Mouse (Mus musculus) heart, adult 2 months (tissue): ENCODE results near the gene Selenos. TPM values are rescaled to one million over a fixed set of nuclear protein-coding genes. Genes with fewer than 3 reads are reported as not detected.
A peak's percentile ranks its signal among the peaks of the same experiment; 100 is the strongest.

Experiments used
- DNase-seq, 2 experiments: peaks; one replicate each; pipeline ENCODE4 v3.0.0; 2021
- H3K27ac ChIP-seq: fragments of 200-600 bp; 2 replicates; pipeline ENCODE4 v1.8.1; 2022
- H3K27me3 ChIP-seq: fragments of 200-500 bp; 2 replicates; pipeline ENCODE4 v1.6.1; 2012; ENCODE audit warnings: mild to moderate bottlenecking, low read length, inconsistent platforms, mixed read lengths; ENCODE audit not compliant: control insufficient read depth, insufficient read depth
- H3K36me3 ChIP-seq: fragments of 200-500 bp; 2 replicates; pipeline ENCODE4 v1.6.1; 2012; ENCODE audit warnings: low read length, inconsistent platforms; ENCODE audit not compliant: control insufficient read depth, insufficient read depth
- H3K4me1 ChIP-seq: fragments of 200-500 bp; 2 replicates; pipeline ENCODE4 v1.6.1; 2011; ENCODE audit warnings: low read length; ENCODE audit not compliant: control insufficient read depth, insufficient read depth
- H3K4me3 ChIP-seq: fragments of 200-600 bp; 2 replicates; pipeline ENCODE4 v1.8.1; 2022
- H3K79me2 ChIP-seq: fragments of 200-500 bp; replicated peaks from 2 replicates; pipeline ENCODE4 v1.6.1; 2012; ENCODE audit warnings: mild to moderate bottlenecking, inconsistent platforms, low read length, moderate library complexity, mixed read lengths; ENCODE audit not compliant: control insufficient read depth, insufficient read depth
- H3K9ac ChIP-seq: fragments of 200-500 bp; 2 replicates; pipeline ENCODE4 v1.6.1; 2012; ENCODE audit warnings: low read depth, mild to moderate bottlenecking, control low read depth, inconsistent platforms, low read length, mixed read lengths
- CTCF ChIP-seq: fragments of 200-600 bp; IDR thresholded peaks from 2 replicates; pipeline ENCODE4 v1.8.1; 2022; ENCODE audit warnings: antibody characterized with exemption, mild to moderate bottlenecking, moderate library complexity
- EP300 ChIP-seq: fragments of 200-500 bp; IDR thresholded peaks from 2 replicates; pipeline ENCODE4 v1.6.1; 2011; ENCODE audit warnings: low read depth, low read length, control low read depth; ENCODE audit not compliant: insufficient read depth
- POLR2A ChIP-seq: fragments of 200-500 bp; IDR thresholded peaks from 2 replicates; pipeline ENCODE4 v1.6.1; 2011; ENCODE audit warnings: mild to moderate bottlenecking, low read depth, low read length, control low read depth; ENCODE audit not compliant: insufficient read depth
- WGBS: fragments of 180-500 bp; shearing (Covaris S2); methylation state at CpG from one replicate; pipeline ENCODE4 v1.1.7; 2018; 5-methylcytosine and 5-hydroxymethylcytosine counted together
- intact Hi-C: fragments of 180-260 bp; cut with DNase I; formaldehyde crosslinking; loops from one replicate; pipeline ENCODE4 v1.15.1; 2025
- long read RNA-seq: library from polyadenylated mRNA; stranded (forward); transcript quantifications from one replicate; pipeline ENCODE4 v2.0.0, GENCODE M21; 2021
- polyA plus RNA-seq: library from polyadenylated mRNA; depleted of rRNA; stranded (reverse); fragments of >200 nt; gene quantifications from 2 replicates; pipeline ENCODE4 v1.2.3, GENCODE M21; 2012; rRNA removed
- total RNA-seq, 2 experiments: library from RNA; stranded (reverse); gene quantifications; 2 replicates each; pipeline ENCODE4 v1.2.3; 2021

Gene Selenos
- total RNA-seq (10 to 100 TPM; 34.1 to 43.7 TPM), polyA plus RNA-seq (32.5 and 43.5 TPM in 2 replicates)
- long read RNA-seq, transcript Selenos-201 (6 exons, 1,191 nt) = major isoform, 38 of 40 reads
- long read RNA-seq, partial matches to known transcripts = 0 of 40 reads
- long read RNA-seq, other reads (novel, unspliced or antisense) = 0 of 40 reads

DNA sequence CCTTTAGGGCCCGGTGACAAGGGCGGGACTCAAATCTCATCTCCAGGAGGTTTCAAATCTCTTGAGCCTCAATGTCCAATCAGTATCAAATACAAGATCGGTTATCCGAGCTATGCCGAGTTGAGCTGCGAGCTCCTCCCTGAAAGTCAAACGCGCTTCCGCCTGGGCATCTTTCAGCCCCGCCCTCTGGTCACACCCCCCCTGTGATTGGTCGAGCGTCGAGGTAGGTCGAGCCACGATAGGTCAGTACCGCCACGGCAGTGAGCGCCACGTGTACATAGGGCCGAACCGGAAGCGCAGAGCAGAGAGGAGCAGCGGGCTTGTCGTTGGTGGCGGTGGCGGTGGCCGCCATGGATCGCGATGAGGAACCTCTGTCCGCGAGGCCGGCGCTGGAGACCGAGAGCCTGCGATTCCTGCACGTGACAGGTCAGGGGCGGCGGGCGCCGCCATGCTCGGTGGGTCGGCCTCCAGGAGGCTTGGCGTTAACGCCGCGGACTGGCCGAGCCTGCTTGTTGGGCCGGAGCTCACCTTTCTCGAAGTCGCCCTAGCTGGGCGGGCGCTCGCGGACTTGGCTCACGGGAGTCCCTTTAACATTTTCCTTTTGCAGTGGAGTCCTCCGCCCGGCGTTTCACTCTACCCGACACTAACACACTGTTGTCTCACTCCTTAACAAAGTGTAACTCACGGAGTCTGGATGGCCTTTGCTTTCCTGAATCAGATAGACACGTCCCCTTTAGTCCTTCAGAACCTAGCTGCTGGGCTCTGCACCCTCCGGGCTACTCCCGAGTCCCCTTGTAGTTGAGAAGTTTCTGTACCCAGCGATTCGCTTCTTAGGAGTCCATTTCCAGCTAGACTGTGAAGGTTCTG is at the start of gene Selenos:
TSS of gene Selenos (plus strand) at position 286 of the 867 bp plus-strand sequence.
- Histone ChIP-seq H3K79me2 (no peaks in the 10 kb centered on the region), H3K4me3 (peak within 1 kb of the TSS; percentile 66), H3K4me1 (peaks cover 6% of the 10 kb centered on the region), H3K9ac (peak within 1 kb of the TSS; percentile 53), H3K27me3 (no peaks in the 10 kb centered on the region), H3K27ac (peak within 1 kb of the TSS; percentile 85), H3K36me3 (peaks cover 5% of the 10 kb centered on the region)
- TF ChIP-seq CTCF (no peak), EP300 (peak; percentile 82), POLR2A (peak; percentile 81)
- under 1% methylated on average over 65 of the region's 65 CpGs for WGBS
- intact Hi-C loops = no loop called here
- DNase-seq = peak; percentile 93 to 96

DNA sequence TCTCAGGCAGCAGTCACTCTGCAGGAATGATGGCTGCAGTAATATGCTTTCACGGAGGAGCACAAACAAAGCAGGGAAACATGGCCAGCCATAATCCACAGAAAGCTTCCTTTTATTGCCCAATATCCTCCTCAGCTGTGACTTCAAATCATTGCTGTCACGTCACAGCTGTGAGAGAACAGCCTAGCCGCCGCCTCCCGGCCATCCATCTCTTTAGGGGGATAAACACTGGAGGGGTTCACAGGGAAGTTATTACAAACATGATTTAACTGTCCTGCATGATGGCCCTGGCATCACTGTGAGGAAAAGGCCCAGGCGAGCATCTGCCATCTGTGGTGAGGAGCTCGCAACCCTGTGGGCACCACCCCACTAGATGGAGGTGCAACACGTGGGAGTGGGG is 42.6 kb upstream of the Selenos start:
- no peak overlapping the region for H3K4me3 ChIP-seq
- H3K9ac ChIP-seq = no peak overlapping the region
- H3K79me2 ChIP-seq = no peaks in the 10 kb centered on the region
- H3K4me1 ChIP-seq = no peaks in the 10 kb centered on the region
- no peak for DNase-seq
- WGBS = 68% methylated on average over 8 of the region's 8 CpGs
- H3K27me3 ChIP-seq = no peaks in the 10 kb centered on the region
- intact Hi-C loops = no loop called here
- H3K36me3 ChIP-seq = no peaks in the 10 kb centered on the region
- no peak overlapping the region for H3K27ac ChIP-seq
- no peak for TF ChIP-seq CTCF
- TF ChIP-seq POLR2A = no peak
- no peak for TF ChIP-seq EP300

DNA sequence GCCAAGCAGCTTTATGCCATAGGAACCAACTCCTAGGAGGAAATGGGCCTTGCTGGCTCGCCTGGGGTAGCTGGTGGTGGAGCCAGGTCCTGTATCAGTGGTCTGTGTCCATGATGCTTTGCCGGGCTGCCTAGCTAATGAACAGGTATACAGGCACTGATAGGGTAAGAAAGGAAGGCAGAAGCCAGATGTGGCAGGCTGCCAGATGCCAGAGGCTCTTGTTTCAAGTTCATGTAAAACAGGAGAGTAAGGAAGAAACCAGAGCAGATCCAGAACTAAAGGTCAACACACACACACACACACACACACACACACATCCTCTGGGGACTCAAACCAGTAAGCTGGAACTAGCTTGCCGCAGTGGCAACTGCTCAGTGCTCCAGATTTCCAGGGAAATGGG is 41.2 kb upstream of the Selenos start:
- TF ChIP-seq EP300 (no peak), CTCF (no peak), POLR2A (no peak)
- no peaks in the 10 kb centered on the region for H3K4me1 ChIP-seq
- H3K4me3 ChIP-seq = no peak overlapping the region
- no peaks in the 10 kb centered on the region for H3K79me2 ChIP-seq
- no peaks in the 10 kb centered on the region for H3K27me3 ChIP-seq
- H3K27ac ChIP-seq = no peak overlapping the region
- no peak overlapping the region for H3K9ac ChIP-seq
- H3K36me3 ChIP-seq = no peaks in the 10 kb centered on the region
- no peak for DNase-seq
- WGBS = 49% methylated on average over 3 of the region's 3 CpGs
- intact Hi-C loops = no loop called here

DNA sequence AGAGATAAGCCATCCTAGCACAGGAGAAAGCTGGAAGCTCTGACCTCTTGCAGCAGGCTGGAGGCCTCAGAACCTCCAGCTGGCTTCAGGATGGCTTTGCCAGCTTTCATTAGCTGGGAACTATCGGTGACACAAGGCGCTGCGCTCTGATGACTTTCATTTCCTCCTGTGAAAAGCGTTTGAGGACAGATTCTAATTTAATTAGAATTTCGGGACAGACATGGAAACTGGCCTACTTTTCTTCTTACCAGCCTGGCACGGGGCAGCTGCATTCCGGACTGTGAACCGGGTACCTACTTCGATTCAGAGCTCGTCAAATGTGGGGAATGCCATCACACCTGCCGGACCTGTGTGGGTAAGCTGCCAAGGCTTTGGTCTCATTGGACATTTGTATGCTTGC is 40.7 kb upstream of the Selenos start:
- TF ChIP-seq POLR2A (no peak), CTCF (no peak), EP300 (no peak)
- intact Hi-C loops = no loop called here
- Histone ChIP-seq H3K79me2 (no peaks in the 10 kb centered on the region), H3K4me1 (no peaks in the 10 kb centered on the region), H3K36me3 (no peaks in the 10 kb centered on the region), H3K27ac (no peak overlapping the region), H3K9ac (no peak overlapping the region), H3K4me3 (no peak overlapping the region), H3K27me3 (no peaks in the 10 kb centered on the region)
- 71% methylated on average over 11 of the region's 11 CpGs for WGBS
- DNase-seq = no peak

DNA sequence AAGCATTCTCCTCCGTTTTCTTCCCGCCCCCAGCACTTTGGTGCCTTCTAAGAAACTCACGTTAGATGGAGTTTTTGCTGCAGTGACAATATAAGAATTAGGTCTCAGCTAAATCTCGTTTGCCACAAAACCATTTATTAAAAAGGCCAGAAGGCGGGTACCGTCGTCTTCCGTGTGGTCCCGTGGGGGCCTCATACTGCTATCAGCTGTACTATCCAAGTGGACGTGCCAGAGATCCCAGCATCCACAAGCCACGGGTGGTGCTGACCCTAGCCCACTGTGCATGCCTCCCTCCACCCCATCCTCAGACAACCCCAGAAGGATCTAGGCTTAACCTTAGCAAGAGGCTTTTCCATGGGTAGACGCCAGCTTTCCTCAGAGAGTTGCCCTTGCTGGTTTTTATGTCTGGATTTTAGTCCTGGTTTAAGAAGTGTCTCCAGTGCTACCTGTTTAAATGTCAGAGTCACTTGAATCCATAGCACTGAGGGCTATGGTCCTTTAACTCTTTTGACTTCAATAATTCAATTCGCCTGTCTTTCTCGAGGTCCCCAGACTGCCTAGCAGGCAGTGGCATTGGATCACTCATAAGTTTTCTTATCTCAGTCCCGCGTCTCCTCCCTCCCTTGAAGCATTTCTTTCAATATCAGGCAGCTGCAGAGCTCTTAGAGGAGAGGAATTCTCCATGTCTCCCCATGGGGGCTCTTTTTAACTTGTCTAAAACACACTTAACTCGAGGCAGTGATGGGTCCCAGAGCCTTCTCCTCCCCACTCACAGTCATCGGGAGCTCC is 39.2 kb upstream of the Selenos start:
- 76% methylated on average over 18 of the region's 18 CpGs for WGBS
- Histone ChIP-seq H3K4me3 (no peak overlapping the region), H3K79me2 (no peaks in the 10 kb centered on the region), H3K27me3 (no peaks in the 10 kb centered on the region), H3K9ac (no peak overlapping the region), H3K36me3 (no peaks in the 10 kb centered on the region), H3K4me1 (no peaks in the 10 kb centered on the region), H3K27ac (no peak overlapping the region)
- TF ChIP-seq CTCF = no peak
- TF ChIP-seq POLR2A = no peak
- TF ChIP-seq EP300 = no peak
- DNase-seq = no peak
- intact Hi-C loops = no loop called here
